Mouse (Mus musculus): ENCODE measurements around the gene Ylpm1. TPM values are rescaled to one million over a fixed set of nuclear protein-coding genes. Genes with fewer than 3 reads are reported as not detected.

Ylpm1 gene
- polyA plus RNA-seq, 1 experiment from 2014 or later, result 12.3 TPM

DNA sequence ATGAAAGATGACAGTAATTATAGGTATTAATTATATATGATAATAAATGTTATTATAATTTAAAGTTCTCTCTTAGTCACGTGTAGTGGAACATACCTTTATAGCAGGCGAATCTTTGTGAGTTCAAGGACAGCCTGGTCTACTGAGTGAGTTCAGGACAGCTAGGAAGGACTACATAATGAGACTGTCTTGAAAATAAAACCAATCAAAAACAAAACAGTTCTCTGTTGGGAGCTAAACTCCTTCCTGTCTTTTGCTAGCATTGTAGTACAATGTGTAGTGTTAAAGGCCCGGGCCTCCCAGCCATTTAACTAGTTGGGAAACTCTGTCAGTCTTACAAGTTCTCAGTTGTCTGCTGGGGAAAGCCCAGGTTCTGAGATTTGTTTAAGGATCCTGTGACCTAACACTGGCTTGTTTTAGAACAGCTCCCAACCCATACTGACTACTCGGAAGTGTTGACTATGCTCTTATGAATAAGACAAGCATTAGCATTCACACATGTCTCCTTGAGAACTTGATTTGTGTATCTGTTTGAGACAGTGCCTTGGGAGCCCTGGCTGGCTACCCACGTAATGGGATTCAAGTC, 105.5 kb downstream of the Ylpm1 start:
- Histone ChIP-seq H3K27me3 (replicated peaks; ENCODE audit: insufficient read depth, low read length) (no peaks in the 10 kb centered on the region), H3K36me3 (ENCODE audit: insufficient read depth, low read length) (no peaks in the 10 kb centered on the region), H3K4me3 (ENCODE audit: low read depth, low read length) (no peak overlapping the region), H3K4me2 (replicated peaks; ENCODE audit: low read depth, low read length) (no peak overlapping the region), H3K9me3 (ENCODE audit: low read length) (no peaks in the 10 kb centered on the region), H3K9ac (replicated peaks; ENCODE audit: low read depth) (no peak overlapping the region), H3K27ac (ENCODE audit: low read length) (no peak overlapping the region), H3K4me1 (ENCODE audit: insufficient read depth, low read depth, low read length) (no peaks in the 10 kb centered on the region)
- 77% methylated on average over 5 of the region's 5 CpGs for WGBS
- ATAC-seq (no peak), DNase-seq (ENCODE audit: low spot score) (no peak)
- TF ChIP-seq CTCF (IDR thresholded peaks at IDR 0.05), result no peak
- TF ChIP-seq EP300 (IDR thresholded peaks at IDR 0.05), result no peak

GRCm38 (mm10) chr12:85103096-85103495, 107.0 kb downstream of the Ylpm1 start:
- ATAC-seq (no peak), DNase-seq (ENCODE audit: low spot score) (no peak)
- Histone ChIP-seq H3K9me3 (ENCODE audit: low read length) (no peaks in the 10 kb centered on the region), H3K27me3 (replicated peaks; ENCODE audit: insufficient read depth, low read length) (no peaks in the 10 kb centered on the region), H3K4me2 (replicated peaks; ENCODE audit: low read depth, low read length) (no peak overlapping the region), H3K27ac (ENCODE audit: low read length) (no peak overlapping the region), H3K4me1 (ENCODE audit: insufficient read depth, low read depth, low read length) (no peaks in the 10 kb centered on the region), H3K36me3 (ENCODE audit: insufficient read depth, low read length) (no peaks in the 10 kb centered on the region), H3K9ac (replicated peaks; ENCODE audit: low read depth) (no peak overlapping the region), H3K4me3 (ENCODE audit: low read depth, low read length) (no peak overlapping the region)
- 76% methylated on average over 8 of the region's 8 CpGs for WGBS
- TF ChIP-seq CTCF (IDR thresholded peaks at IDR 0.05) (no peak), EP300 (IDR thresholded peaks at IDR 0.05) (no peak)

- no peaks in the 10 kb centered on the region for H3K36me3 ChIP-seq (ENCODE audit: insufficient read depth, low read length)
- WGBS, result 81% methylated on average over 8 of the region's 8 CpGs
- H3K4me2 ChIP-seq (replicated peaks; ENCODE audit: low read depth, low read length), result no peak overlapping the region
- ATAC-seq, result no peak
- no peaks in the 10 kb centered on the region for H3K9me3 ChIP-seq (ENCODE audit: low read length)
- no peaks in the 10 kb centered on the region for H3K27me3 ChIP-seq (replicated peaks; ENCODE audit: insufficient read depth, low read length)
- no peak overlapping the region for H3K4me3 ChIP-seq (ENCODE audit: low read depth, low read length)
- peaks cover 2% of the 10 kb centered on the region; the same call in 1 of the 2 replicates for H3K4me1 ChIP-seq (ENCODE audit: insufficient read depth, low read depth, low read length)
- H3K9ac ChIP-seq (replicated peaks; ENCODE audit: low read depth), result no peak overlapping the region
- H3K27ac ChIP-seq (ENCODE audit: low read length), result no peak overlapping the region
- no peak for DNase-seq (ENCODE audit: low spot score)
- TF ChIP-seq EP300 (IDR thresholded peaks at IDR 0.05), result no peak
Measured at GRCm38 (mm10) chr12:85104789-85105188, 108.7 kb downstream of the Ylpm1 start.

GRCm38 (mm10) chr12:85106292-85106691, 110.2 kb downstream of the Ylpm1 start:
- H3K4me3 ChIP-seq (ENCODE audit: low read depth, low read length), result no peak overlapping the region

GRCm38 (mm10) chr12:85108643-85109042, 112.5 kb downstream of the Ylpm1 start:
- H3K9ac ChIP-seq (replicated peaks; ENCODE audit: low read depth), result no peak overlapping the region
- H3K27ac ChIP-seq (ENCODE audit: low read length), result no peak overlapping the region
- H3K4me2 ChIP-seq (replicated peaks; ENCODE audit: low read depth, low read length), result no peak overlapping the region
- ATAC-seq, result no peak
- H3K36me3 ChIP-seq (ENCODE audit: insufficient read depth, low read length), result no peaks in the 10 kb centered on the region
- no peak overlapping the region for H3K4me3 ChIP-seq (ENCODE audit: low read depth, low read length)
- TF ChIP-seq EP300 (IDR thresholded peaks at IDR 0.05) (no peak), CTCF (IDR thresholded peaks at IDR 0.05) (no peak)
- no peak for DNase-seq (ENCODE audit: low spot score)
- no peaks in the 10 kb centered on the region for H3K27me3 ChIP-seq (replicated peaks; ENCODE audit: insufficient read depth, low read length)
- 46% methylated on average over 3 of the region's 3 CpGs for WGBS
- no peaks in the 10 kb centered on the region for H3K9me3 ChIP-seq (ENCODE audit: low read length)
- peaks cover 23% of the 10 kb centered on the region; the same call in 1 of the 2 replicates for H3K4me1 ChIP-seq (ENCODE audit: insufficient read depth, low read depth, low read length)

More at GRCm38 (mm10) chr12:85106292-85106691, 110.2 kb downstream of the Ylpm1 start:
- H3K9me3 ChIP-seq (ENCODE audit: low read length), result no peaks in the 10 kb centered on the region
- no peak overlapping the region for H3K9ac ChIP-seq (replicated peaks; ENCODE audit: low read depth)
- DNase-seq (ENCODE audit: low spot score), result no peak
- no peaks in the 10 kb centered on the region for H3K36me3 ChIP-seq (ENCODE audit: insufficient read depth, low read length)
- no peak for ATAC-seq
- WGBS, result 19% methylated on average over 8 of the region's 8 CpGs
- peaks cover 4% of the 10 kb centered on the region; the same call in 1 of the 2 replicates for H3K4me1 ChIP-seq (ENCODE audit: insufficient read depth, low read depth, low read length)
- no peak for TF ChIP-seq EP300 (IDR thresholded peaks at IDR 0.05)
- no peak for TF ChIP-seq CTCF (IDR thresholded peaks at IDR 0.05)
- H3K27me3 ChIP-seq (replicated peaks; ENCODE audit: insufficient read depth, low read length), result no peaks in the 10 kb centered on the region
- H3K27ac ChIP-seq (ENCODE audit: low read length), result no peak overlapping the region
- H3K4me2 ChIP-seq (replicated peaks; ENCODE audit: low read depth, low read length), result no peak overlapping the region

- Histone ChIP-seq H3K4me3 (ENCODE audit: low read depth, low read length) (no peak overlapping the region), H3K9me3 (ENCODE audit: low read length) (no peaks in the 10 kb centered on the region), H3K27ac (ENCODE audit: low read length) (no peak overlapping the region), H3K36me3 (ENCODE audit: insufficient read depth, low read length) (no peaks in the 10 kb centered on the region), H3K27me3 (replicated peaks; ENCODE audit: insufficient read depth, low read length) (no peaks in the 10 kb centered on the region), H3K4me1 (ENCODE audit: insufficient read depth, low read depth, low read length) (peaks cover 24% of the 10 kb centered on the region; the same call in 1 of the 2 replicates), H3K9ac (replicated peaks; ENCODE audit: low read depth) (no peak overlapping the region), H3K4me2 (replicated peaks; ENCODE audit: low read depth, low read length) (peak overlapping the region; percentile 81; the same call in 1 of the 2 replicates)
- no peak for TF ChIP-seq CTCF (IDR thresholded peaks at IDR 0.05)
- WGBS, result 49% methylated on average over 4 of the region's 4 CpGs
- no peak for ATAC-seq
- DNase-seq (ENCODE audit: low spot score), result peak; percentile 22
Measured at GRCm38 (mm10) chr12:85109426-85109825, 113.3 kb downstream of the Ylpm1 start.
